Mouse (Mus musculus): ENCODE results near the gene Spast.
A peak's percentile ranks its signal among the peaks of the same experiment; 100 is the strongest.
"Not testable (repeated sequence)": the region's sequence is repeated elsewhere in the genome, so short reads cannot be mapped to it uniquely, and the experiment has no call there.

Gene Spast

DNA sequence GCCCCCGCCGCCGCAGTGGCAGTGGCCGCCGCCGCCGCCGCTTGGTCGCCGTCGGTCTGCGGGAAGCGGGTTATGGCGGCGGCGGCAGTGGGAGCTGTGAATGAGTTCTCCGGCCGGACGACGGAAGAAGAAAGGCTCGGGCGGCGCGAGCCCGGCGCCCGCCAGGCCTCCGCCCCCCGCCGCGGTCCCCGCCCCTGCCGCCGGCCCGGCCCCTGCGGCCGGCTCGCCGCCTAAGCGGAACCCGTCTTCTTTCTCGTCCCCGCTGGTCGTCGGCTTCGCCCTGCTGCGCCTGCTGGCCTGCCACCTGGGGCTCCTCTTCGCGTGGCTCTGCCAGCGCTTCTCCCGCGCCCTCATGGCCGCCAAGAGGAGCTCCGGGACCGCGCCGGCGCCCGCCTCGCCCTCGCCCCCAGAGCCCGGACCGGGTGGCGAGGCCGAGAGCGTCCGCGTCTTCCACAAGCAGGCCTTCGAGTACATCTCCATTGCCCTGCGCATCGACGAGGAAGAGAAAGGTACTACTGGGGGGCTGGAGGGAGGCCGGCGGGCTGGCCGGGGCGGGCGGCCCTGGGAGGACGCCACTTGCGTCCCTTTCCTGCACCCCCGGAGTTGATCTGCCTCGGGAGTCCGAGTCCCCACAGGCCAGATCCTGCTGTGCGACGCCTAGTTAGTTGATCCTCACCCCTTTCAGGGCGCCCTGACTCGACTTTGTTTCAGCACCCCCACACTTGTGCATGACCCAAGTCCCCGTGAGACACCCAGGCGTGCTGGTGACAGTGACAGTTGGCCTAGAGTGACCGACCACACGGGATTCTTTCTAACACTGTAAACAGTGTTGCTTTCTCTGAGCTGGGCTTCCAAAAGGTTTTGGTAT is at the start of gene Spast:
Spast (plus strand) TSS at position 51 of the 868 bp plus-strand sequence.
- peak; percentile 80 to 81 for DNase-seq

DNA sequence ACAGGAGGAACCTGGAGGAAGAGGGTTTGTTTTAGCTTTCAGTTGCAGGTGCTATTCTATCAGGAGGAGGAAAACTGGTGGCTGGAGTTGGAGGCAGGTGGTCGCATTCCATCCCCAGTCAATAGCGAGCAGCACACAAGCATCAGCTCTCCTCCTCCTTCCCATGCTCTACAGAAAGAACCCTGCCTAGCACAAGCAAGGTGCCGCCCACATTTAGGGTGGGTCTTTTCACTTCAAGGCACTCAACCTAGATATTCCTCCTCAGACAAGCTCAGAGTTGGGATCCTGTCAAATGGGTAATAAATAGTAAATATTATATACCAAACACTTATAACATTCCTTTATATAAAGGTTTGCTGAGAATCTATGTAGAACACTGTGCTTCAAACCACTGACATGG is 48.6 kb upstream of the Spast start:
- DNase-seq: no peak

DNA sequence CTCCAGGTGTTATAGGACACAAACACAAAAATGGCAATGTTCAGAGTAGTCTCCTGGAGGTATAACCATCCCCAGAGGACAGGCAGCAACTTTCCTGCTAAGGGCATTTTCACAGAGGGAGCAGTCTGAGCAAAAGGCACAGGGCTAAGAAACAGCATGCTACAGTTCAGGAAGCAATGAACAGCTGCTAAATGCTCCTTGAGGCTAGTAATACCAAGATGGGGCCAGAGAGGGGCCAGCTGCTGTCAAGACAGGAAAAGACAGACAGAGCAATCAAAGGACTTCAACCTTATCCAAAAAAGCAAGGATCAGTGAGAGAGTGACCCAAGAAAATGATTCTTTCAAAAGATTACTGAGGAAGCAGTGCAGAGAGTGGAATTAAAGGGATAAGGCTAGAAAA is 47.9 kb upstream of the Spast start:
- DNase-seq: no peak

DNA sequence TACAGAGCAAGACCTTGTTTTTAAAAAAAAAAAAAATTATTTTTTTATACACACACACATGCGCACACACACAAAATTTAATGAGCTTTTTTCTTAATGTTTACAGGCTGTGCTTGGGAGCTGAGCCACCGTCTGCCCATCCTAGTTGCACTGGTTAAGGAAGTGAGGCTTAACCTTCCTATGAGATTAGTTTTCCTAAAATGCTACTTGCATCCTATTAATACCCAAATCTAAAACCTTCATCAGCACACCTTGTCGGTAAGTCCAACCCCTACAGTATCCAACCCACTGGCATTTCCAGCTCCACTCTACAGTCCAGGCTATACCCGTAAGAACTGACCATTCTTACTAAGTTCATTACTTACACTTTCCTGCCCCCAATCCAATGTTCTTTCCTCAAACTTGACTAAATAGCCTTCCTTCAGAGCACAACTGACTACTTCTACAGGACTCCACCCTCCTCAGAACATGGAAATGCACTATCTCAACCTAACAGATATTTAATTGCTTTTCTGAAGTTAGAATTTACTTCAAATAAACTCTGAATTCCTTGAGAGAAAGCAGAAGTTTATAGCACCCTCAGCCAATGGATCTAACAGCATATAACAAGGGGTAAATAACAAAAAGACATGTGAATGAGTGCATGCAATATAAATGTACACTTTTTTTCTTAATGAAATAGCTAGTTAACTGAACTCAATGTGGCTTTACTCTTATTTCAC is 47.0 kb upstream of the Spast start:
- no peak for DNase-seq

DNA sequence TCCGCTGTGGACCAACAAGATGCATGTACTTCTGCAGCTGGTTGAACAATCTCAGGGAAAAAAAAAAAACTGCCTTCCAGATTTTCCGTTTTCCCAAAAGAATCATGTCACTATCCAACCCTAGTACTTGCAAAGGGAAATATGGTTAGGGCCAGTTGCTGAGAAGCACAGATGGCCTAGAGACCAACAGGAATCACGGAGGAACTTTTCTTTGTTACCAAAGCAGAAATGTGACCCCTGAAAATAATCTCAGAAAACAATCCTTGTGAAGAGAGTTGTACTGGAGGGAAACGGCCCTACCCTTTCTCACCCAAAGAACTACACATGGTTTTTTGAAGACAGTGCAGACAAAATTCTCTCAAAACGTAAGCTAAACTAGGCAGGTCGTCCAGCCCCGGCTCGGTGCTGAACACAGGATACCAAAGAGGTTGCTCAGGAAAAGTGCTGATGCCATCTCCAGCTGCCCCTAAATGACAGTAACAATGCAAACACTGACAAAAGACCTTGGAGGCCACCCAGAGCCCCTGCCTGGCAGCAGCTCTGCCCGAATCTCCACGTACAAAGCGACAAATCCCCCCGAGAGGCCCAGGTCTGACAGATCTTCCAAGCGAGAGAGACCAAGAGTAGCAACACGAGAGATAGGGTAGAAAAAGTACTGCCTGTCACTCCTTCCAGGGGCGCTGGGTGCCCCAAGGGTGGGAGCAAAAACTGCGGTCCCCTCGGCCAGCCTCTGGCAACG is 44.9 kb upstream of the Spast start:
- no peak for DNase-seq

DNA sequence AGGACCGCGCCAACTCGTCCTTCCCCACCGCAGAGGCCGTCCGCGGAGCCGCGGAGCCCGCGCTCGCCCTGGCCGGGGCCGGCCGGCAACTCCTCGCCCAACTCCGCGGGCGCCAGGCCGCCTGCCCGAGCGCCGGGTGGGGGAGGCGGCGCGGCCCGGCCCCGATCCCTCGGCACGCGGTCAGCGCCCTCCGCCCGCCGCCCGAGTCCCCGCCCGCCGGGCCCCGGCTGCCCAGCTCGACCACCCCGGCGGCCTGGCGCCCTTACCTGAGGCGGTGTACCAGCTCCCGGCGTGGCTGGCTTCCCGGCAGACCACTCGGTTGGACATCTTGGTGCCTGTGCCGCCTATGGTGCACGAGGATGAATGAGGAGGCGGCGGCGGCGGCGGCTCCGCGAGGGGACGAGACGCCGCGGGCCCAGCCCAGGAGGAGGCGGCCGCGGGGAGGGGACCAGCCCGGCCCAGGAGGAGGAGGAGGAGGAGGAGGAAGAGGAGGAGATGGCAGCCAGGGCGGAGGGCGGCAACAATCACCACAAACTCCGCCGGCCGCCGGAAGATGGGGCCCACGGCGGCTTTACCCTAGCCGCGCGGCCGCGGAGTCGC is 44.3 kb upstream of the Spast start:
- peak; percentile 80 to 83 for DNase-seq

DNA sequence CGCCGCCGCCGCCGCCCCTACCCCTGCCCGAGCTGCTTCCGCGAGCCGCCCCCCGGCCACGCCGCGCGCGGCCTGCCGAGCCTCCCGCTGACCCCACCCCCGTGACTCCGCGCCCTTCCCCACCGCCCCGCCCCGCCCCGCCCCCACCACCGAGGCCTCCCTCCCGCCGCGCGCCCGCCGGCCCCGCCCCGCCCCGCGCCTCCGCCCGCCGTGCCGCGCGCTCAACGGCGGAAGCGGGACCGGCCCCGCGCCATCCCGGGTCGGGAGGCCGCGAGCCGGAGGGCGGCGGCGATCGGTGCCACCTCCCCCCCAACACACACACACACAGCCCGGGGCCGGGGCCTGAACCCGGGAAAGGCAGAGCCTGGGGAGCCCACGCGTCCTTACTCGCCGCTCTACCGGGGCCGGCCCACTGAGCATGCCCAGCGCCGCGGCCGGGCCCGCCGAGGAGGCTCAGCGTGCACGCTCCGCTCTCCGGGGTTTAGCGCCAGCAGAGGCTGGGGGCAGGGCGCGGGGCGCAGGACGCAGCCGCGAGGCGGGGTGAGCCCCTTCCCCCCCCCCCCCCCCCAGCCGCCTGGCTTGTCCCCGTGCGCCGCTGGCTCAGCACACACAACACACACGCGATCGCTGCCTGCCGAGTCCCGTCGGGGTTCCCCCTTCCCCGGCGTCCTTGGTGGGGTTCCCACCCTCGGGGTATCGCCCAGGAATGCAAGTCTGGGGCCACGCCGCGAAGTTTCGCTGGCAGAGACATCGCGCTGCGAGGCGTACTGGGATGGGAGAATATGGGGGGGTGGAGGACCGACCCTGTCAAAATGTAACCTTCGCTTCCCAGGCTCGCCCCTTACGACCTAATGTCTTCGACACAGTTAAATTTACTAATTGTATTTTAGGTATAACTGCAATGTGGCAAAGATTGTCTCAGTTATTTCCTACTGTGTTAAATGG is 43.5 kb upstream of the Spast start, which contains the start of gene Memo1:
Memo1 (minus strand) TSS at position 496 of the 945 bp plus-strand sequence.
- peak in 1 of 2 experiments; percentile 84 for DNase-seq

DNA sequence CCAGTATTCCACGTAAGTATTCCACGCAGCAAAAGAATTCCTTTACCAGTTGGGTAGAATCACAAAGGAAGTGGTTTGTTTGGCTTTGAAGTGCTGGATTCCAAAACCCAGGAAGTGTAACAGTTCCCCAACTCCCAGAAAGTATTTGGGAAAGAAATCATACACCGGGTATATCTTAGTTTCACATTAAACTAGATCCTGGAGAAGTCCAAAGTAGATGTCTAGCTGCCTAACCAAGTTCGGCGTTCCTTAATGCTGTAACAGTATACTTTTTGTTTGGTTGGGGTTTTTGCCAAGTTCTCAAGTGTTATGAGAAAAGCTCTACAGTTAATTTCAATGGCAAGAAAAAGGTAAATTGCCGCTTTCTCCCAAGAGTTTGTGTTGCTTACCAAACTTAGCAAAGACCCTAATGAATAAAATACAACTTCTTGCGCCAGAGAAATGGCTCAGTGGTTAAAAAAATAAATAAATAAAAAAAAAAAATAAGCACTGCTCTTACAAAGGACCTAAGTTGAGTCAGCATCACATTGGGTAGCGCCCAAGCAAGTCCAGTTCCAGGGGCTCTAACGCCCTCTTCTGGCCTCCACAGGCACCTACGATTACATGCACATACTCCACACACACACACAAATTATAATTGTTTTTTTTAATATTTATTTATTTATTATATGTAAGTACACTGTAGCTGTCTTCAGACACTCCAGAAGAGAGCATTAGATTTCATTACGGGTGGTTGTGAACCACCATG is 42.5 kb upstream of the Spast start:
- no peak for DNase-seq

DNA sequence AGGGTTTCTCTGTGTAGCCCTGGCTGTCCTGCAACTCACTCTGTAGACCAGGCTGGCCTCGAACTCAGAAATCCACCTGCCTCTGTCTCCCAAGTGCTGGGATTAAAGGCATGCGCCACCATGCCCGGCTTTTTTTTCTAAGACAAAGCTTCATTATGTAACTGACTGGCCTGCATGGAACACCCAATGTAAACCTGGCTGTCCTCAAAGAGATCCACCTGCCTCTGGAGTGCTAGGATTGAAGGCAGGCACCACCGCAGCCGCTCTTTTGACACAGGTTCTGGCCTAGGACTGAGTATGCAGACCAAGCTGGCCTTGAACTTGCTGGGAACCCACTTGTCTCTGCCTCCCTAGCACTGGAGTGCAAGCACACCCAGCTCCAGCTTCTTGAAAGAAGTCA is 41.8 kb upstream of the Spast start:
- not testable (repeated sequence) for DNase-seq

DNA sequence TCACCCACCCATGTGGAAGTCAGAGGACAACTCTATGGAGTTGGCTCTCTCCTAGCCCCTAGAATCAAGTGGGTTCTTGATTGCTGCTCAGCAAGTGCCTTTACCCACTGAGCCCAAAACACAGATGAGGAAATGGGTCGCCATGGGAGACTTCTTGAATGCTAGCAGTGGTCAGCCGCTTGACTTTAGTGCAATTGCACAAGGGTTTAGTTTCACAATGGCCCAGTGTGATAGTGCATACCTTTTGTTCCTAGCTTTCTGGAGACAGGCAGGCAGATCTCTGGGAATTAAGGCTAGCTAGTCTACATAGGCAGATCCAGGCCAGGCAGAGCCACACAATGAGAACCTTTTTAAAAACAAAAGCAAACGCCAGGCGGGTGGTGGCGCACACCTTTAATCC is 38.7 kb upstream of the Spast start:
- no peak for DNase-seq

DNA sequence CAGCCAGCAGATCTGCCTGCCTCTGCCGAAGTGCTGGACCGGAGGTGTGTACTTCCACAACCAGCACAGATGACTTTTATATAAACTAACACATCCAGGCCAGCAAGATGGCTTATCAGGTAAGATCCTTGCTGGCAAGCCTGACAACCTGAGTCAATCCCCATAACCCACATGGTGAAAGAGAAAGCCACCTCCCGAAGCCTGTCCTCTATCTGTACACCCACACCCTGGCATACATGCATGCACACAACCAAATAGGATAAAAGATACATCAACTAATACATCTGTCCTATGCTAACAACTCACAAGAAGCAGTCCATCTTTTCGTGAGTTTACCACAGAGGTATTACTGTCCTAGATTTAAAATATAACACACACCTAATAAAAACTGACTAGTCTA is 34.7 kb upstream of the Spast start:
- no peak for DNase-seq

DNA sequence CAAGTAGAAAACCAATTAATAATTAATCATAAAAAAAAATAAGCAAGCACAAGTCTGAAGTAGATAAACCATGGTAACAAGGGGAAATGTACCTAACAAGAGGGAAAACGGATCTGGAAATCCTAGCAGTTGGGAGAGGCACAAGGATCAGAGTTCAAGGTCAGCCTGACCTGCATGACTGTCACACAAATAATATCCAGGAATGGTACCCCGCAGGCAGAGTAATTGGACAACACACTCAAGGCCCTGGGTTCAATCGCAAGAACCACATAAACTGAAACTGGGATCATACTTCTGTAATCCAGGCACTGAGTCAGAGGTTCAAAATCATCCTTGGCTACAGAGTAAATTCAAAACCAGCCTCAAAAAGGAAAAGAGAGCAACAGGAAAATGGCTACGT is 33.2 kb upstream of the Spast start:
- DNase-seq: no peak

DNA sequence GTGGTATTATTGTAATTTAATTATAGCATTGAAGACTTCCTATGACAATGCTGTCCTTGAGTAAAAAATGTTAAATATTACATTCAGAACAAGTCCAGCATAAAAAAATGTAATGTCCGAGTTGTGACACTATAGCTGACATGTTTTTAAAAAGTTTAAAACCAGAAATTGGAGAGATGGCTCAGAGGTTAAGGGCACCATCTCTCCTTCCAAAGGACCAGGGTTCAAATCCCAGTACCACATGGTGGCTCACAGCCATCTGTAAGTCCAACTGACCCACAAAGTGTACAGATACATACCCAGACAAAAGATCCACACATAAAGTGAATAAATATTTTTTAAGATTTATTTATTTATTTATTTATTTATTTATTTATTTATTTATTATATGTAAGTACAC is 32.8 kb upstream of the Spast start:
- DNase-seq: no peak

DNA sequence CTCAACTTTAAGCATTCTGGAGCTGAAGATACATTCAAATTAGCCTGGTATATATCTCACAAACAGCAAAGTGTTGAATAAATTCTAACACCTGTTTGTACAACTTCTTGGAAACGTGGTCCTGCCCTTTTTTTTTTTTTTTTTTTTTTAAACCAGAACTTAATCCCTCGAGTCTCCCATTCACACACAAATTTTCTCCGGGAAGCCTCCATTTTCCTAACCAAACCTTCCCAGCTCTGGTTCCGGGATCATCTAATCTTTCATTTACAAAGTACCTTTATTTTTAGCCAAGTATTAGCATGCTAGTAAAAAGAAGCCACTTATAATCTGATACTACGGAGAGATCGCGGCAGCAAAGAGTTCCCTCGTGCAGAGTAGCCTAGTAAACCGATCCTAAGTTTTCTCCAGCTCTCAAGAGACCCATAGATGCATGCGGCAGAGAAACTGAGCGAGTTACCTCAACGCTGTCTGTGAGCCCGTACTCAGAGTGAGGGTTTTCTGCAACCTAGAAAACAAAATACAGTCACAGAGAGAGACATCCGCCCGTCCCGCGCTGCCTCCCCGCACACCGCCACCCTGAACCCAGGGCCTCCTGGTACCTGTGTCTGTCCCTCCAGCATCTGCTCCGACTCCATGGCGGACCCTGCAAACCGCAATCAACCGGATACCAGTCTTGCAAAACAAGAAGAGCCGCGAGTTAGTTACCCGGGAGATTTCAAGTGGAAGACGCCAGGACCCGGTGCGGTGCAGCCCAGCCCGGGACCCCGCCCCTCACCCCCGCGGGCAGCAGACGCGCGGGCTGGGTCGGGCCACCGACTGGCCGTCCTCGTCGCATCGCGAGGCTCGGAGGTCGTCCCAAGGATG is 23.1 kb upstream of the Spast start:
- DNase-seq: no peak

DNA sequence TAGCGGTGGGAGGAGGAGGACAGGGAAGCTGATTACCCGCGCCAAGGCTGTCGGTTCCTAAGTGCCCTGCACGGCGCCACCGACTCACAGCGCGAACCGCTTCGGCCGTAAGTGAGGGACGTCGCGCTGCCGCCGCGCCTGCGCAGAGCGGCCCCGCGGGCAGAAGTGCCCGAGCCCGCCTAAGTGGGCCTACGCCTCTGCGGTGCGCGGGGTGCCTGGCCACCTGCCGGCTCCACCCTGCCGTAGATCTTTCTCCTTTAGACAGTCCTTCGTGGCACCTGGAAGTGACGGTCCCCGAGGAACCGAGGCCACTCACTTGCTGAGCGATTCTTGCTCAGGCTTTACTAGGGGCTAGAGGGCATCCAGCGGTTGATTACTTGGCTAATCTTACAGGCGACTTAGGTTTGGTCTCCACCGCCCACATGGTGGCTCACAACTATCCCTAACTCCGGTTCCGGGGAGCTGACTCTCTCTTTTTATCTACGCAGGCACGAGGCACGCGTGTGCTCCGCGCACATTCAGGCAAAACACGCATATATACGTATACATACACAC is 22.4 kb upstream of the Spast start:
- peak; percentile 91 to 92 for DNase-seq

DNA sequence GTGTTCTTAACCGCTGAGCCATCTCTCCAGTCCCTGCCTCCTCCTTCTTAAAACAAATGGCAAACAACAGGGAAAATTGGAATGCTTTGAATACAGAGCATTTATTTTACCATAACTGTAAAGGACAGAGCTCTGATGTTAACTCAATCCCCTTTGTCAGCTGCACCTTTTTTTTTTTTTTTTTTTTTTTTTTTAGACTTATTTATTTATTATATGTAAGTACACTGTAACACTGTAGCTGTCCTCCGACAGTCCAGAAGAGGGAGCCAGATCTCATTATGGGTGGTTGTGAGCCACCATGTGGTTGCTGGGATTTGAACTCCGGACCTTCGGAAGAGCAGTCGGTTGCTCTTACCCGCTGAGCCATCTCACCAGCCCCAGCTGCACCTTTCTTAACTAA is 20.1 kb upstream of the Spast start:
- no peak for DNase-seq

DNA sequence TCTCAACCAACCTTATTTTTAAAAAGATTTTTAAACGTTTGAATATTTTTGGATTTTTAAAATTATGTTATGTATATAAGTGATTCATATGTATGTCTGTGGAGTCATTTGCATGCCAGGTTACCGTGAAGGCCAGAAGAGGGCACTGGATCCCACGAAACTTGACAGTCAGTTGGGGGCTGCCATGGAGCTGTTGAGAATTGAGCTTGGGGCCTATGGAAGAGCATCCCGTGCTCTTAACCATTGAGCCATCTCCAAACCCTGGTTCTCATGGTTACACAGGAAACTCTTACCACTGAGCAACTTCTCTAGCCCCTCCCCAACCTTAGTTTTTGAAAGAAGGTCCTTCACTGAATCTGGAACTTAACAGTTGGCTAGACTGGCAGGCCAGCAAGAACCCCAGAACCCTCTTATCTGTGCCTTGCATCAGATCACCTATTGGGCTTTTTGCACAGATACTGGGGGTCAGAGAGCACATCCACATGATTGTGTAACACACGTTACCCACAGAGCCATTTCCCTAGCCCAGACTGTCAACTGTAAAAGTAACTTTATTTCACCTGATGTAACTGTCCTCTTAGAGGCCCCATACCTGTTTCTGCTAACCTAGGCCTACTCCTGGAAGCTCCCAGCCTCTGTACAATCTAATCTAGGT is 16.3 kb upstream of the Spast start:
- DNase-seq: peak in 1 of 2 experiments; percentile 36

DNA sequence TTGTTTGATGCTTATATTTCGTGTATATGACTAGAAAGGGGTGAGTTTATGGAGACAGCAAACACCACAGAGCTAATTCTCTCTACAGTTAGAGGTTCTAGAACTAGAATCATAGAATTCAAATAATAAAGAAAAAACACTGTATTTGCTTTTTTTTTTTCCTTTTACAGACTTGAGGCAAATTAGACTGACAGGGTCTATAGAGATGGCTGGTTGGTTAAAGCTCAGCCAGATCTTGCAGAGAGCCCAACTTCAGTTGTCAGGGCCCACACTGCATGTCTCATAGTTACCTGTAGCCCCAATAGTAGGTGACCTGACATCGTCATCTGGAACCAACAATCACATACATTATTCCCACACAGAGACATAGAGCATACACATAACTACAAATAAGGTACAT is 14.9 kb upstream of the Spast start, which contains the start of gene Dpy30:
Dpy30 (minus strand) TSS at position 101 of the 400 bp plus-strand sequence.
- DNase-seq: no peak

DNA sequence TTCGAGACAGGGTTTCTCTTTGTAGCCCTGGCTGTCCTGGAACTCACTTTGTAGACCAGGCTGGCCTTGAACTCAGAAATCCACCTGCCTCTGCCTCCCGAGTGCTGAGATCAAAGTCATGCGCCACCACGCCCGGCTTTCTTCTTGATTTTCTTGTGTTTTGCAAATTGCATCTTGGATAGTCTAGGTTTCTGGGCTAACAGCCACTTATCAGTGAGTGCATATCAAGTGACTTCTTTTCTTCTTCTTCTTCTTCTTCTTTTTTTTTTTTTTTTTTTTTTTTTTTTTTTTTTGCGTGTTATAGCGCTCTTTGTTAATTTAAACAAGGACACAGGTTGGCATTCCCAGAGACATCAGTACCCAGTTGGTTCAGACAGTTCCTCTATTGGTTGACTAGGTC is 11.6 kb upstream of the Spast start:
- not testable (repeated sequence) for DNase-seq

All from cerebellum, postnatal 25 days (tissue).